Mouse (Mus musculus): ENCODE measurements around the gene Eps15.
"Not testable (repeated sequence)": the region's sequence is repeated elsewhere in the genome, so short reads cannot be mapped to it uniquely, and the experiment has no call there.

Eps15 gene

GRCm38 (mm10) chr4:109400366-109400980 is 120.4 kb downstream of the Eps15 start:
- no peak for DNase-seq (ENCODE audit: low spot score in 2 of 2)

GRCm38 (mm10) chr4:109401176-109401689 is 121.2 kb downstream of the Eps15 start:
- DNase-seq (ENCODE audit: low spot score in 2 of 2), result no peak

GRCm38 (mm10) chr4:109404908-109405307 is 124.8 kb downstream of the Eps15 start:
- not testable (repeated sequence) for DNase-seq (ENCODE audit: low spot score in 2 of 2)

- DNase-seq (ENCODE audit: low spot score in 2 of 2), result no peak
These were observed 125.3 kb downstream of the Eps15 start for GRCm38 (mm10) chr4:109405415-109405814.

GRCm38 (mm10) chr4:109406054-109406485 is 126.0 kb downstream of the Eps15 start:
- DNase-seq (ENCODE audit: low spot score in 2 of 2), result no peak

- DNase-seq (ENCODE audit: low spot score in 2 of 2), result no peak
These were observed 126.6 kb downstream of the Eps15 start, which contains the start of gene Ttc39a for GRCm38 (mm10) chr4:109406486-109407175. TSS of gene Ttc39a (plus strand) at chr4:109406623.

- DNase-seq (ENCODE audit: low spot score in 2 of 2), result no peak
These were observed 127.1 kb downstream of the Eps15 start for GRCm38 (mm10) chr4:109407176-109407520.

- no peak for DNase-seq (ENCODE audit: low spot score in 2 of 2)
These were observed 127.8 kb downstream of the Eps15 start for GRCm38 (mm10) chr4:109407701-109408485.

GRCm38 (mm10) chr4:109410681-109411376 is 130.8 kb downstream of the Eps15 start:
- no peak for DNase-seq (ENCODE audit: low spot score in 2 of 2)

GRCm38 (mm10) chr4:109411377-109411967 is 131.4 kb downstream of the Eps15 start:
- no peak for DNase-seq (ENCODE audit: low spot score in 2 of 2)

- no peak for DNase-seq (ENCODE audit: low spot score in 2 of 2)
These were observed 132.2 kb downstream of the Eps15 start for GRCm38 (mm10) chr4:109412233-109412632.

GRCm38 (mm10) chr4:109417998-109418397 is 137.9 kb downstream of the Eps15 start:
- DNase-seq (ENCODE audit: low spot score in 2 of 2), result no peak

- no peak for DNase-seq (ENCODE audit: low spot score in 2 of 2)
These were observed 138.9 kb downstream of the Eps15 start for GRCm38 (mm10) chr4:109419017-109419416.

GRCm38 (mm10) chr4:109419563-109419962 is 139.5 kb downstream of the Eps15 start:
- no peak for DNase-seq (ENCODE audit: low spot score in 2 of 2)

- DNase-seq (ENCODE audit: low spot score in 2 of 2), result peak in 1 of 2 experiments; percentile 47
These were observed 140.2 kb downstream of the Eps15 start for GRCm38 (mm10) chr4:109420138-109420795.

- DNase-seq (ENCODE audit: low spot score in 2 of 2), result no peak
These were observed 141.5 kb downstream of the Eps15 start for GRCm38 (mm10) chr4:109421608-109422007.

- no peak for DNase-seq (ENCODE audit: low spot score in 2 of 2)
These were observed 142.4 kb downstream of the Eps15 start for GRCm38 (mm10) chr4:109422436-109422835.

GRCm38 (mm10) chr4:109423438-109423837 is 143.4 kb downstream of the Eps15 start:
- no peak for DNase-seq (ENCODE audit: low spot score in 2 of 2)

GRCm38 (mm10) chr4:109427058-109427457 is 147.0 kb downstream of the Eps15 start:
- no peak for DNase-seq (ENCODE audit: low spot score in 2 of 2)

- no peak for DNase-seq (ENCODE audit: low spot score in 2 of 2)
These were observed 150.2 kb downstream of the Eps15 start for GRCm38 (mm10) chr4:109430250-109430649.

GRCm38 (mm10) chr4:109430854-109431253 is 150.8 kb downstream of the Eps15 start:
- DNase-seq (ENCODE audit: low spot score in 2 of 2), result peak; percentile 18 to 41
